ENCODE assay signal across 20 mouse cellular contexts in the genomic region with DNA sequence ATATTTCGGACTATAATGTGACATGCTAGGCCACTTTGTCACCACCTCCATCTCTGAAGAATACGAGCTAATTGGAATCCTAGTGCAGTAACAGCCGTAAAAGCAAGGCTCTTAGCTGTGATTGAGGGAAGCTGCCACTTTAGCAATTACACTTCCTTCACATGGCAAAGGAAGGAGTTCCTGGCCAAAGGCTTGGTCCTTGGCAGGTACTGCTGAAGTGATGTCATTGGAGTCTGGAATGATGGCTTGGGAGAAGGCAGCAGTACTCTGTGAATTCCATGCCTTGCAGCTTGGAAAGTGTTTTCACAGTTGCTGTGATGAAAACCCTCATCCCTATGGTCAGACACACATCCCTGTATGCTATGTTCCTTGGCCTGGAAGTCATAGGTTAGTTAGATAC. TPM values are rescaled to one million over a fixed set of nuclear protein-coding genes. Genes with fewer than 3 reads are reported as not detected.
"Had no signal": no experiment of that assay in that cellular context is flagged by ENCODE, and none has a peak within 500 bp of the region (broad histone marks: within the 10 kb centered on the region; RNA-seq: fewer than 3 reads in every experiment).

No protein-coding gene starts in this region.

- DNase-seq: kidney, postnatal 36 days; layer of hippocampus, adult 9-11 months; layer of hippocampus, postnatal 36 days; lung, embryonic 14.5 days; lung, postnatal 10 days; lung, postnatal 4 days; retina, postnatal 1 day; right cerebral cortex, postnatal 4 days; thymus, adult 2 months; thymus, postnatal 25 days had no signal

- H3K27ac ChIP-seq: limb, embryonic 15.5 days; liver, embryonic 12.5 days; midbrain, embryonic 10.5 days; neural tube, embryonic 13.5 days; stomach, embryonic 15.5 days had no signal

- H3K9ac ChIP-seq: limb, embryonic 15.5 days; liver, embryonic 12.5 days; lung, embryonic 14.5 days; neural tube, embryonic 13.5 days; stomach, embryonic 15.5 days had no signal

- H3K4me2 ChIP-seq: limb, embryonic 15.5 days; liver, embryonic 12.5 days; lung, embryonic 14.5 days; neural tube, embryonic 13.5 days; stomach, embryonic 15.5 days had no signal

- H3K36me3 ChIP-seq: limb, embryonic 15.5 days; liver, embryonic 12.5 days; midbrain, embryonic 10.5 days; neural tube, embryonic 13.5 days; stomach, embryonic 15.5 days had no signal

- H3K4me3 ChIP-seq: limb, embryonic 15.5 days; liver, embryonic 12.5 days; midbrain, embryonic 10.5 days; neural tube, embryonic 13.5 days; stomach, embryonic 15.5 days had no signal

- H3K4me1 ChIP-seq: liver, embryonic 12.5 days; neural tube, embryonic 13.5 days; stomach, embryonic 15.5 days had no signal

- H3K9me3 ChIP-seq: limb, embryonic 15.5 days; liver, embryonic 12.5 days; midbrain, embryonic 10.5 days; neural tube, embryonic 13.5 days; stomach, embryonic 15.5 days had no signal

- H3K27me3 ChIP-seq: limb, embryonic 15.5 days; liver, embryonic 12.5 days; stomach, embryonic 15.5 days had no signal

- ATAC-seq: liver, embryonic 12.5 days; midbrain, embryonic 16.5 days had no signal

RNA-seq across cellular contexts. Expression of a gene that starts 24.3 kb away (rescaled TPM):
- polyA plus RNA-seq: liver, embryonic 12.5 days; liver, embryonic 16.5 days; lung, embryonic 14.5 days; spleen, adult 2 months; testis, adult 2 months; urinary bladder, adult 2 months had no signal
